Mouse (Mus musculus) midbrain, embryonic 16.5 days (tissue): ENCODE data around the gene Gimap4. TPM values are rescaled to one million over a fixed set of nuclear protein-coding genes. Genes with fewer than 3 reads are reported as not detected.
A peak's percentile ranks its signal among the peaks of the same experiment; 100 is the strongest.

ENCODE experiments used
- ATAC-seq: fragments of 200-750 bp; cut with Nextera tagmentation; 2 replicates; pipeline ENCODE4 v1.8.0; 2017; ENCODE audit warnings: moderate TSS enrichment
- H3K27ac ChIP-seq: fragments of 300-500 bp; sonication (generic); 2 replicates; pipeline ENCODE4 v1.5.1; 2014; ENCODE audit warnings: mild to moderate bottlenecking, low read length, mixed read lengths
- H3K27me3 ChIP-seq: fragments of 300-500 bp; sonication (generic); 2 replicates; pipeline ENCODE4 v1.6.1; 2014; ENCODE audit warnings: low read depth, low read length, mixed read lengths; ENCODE audit not compliant: control insufficient read depth, insufficient read depth
- H3K36me3 ChIP-seq: fragments of 300-500 bp; sonication (generic); 2 replicates; pipeline ENCODE4 v1.6.1; 2014; ENCODE audit warnings: mild to moderate bottlenecking, low read length, moderate library complexity, mixed read lengths; ENCODE audit not compliant: control insufficient read depth, insufficient read depth
- H3K4me1 ChIP-seq: fragments of 300-500 bp; sonication (generic); 2 replicates; pipeline ENCODE4 v1.6.1; 2014; ENCODE audit warnings: mild to moderate bottlenecking, low read length, mixed read lengths; ENCODE audit not compliant: control insufficient read depth, insufficient read depth
- H3K4me2 ChIP-seq: fragments of 300-500 bp; sonication (generic); 2 replicates; pipeline ENCODE4 v1.6.1; 2014; ENCODE audit warnings: mild to moderate bottlenecking, low read length, mixed read lengths
- H3K4me3 ChIP-seq: fragments of 300-500 bp; sonication (generic); 2 replicates; pipeline ENCODE4 v1.5.1; 2014; ENCODE audit warnings: low read depth, mild to moderate bottlenecking, low read length, moderate library complexity, mixed read lengths
- H3K9ac ChIP-seq: fragments of 300-500 bp; sonication (generic); 2 replicates; pipeline ENCODE4 v1.6.1; 2014; ENCODE audit warnings: low read depth, low read length, mixed read lengths
- H3K9me3 ChIP-seq: fragments of 300-500 bp; sonication (generic); replicated peaks from 2 replicates; pipeline ENCODE4 v1.6.1; 2014; ENCODE audit warnings: mild to moderate bottlenecking, low read length, mixed read lengths; ENCODE audit not compliant: control insufficient read depth, poor library complexity, severe bottlenecking
- WGBS: fragments of 180-500 bp; shearing (Covaris S2); extraction: QIAGEN DNeasy Blood & Tissue Kit; methylation state at CpG from one replicate; pipeline ENCODE4 v1.1.7; 2014; 5-methylcytosine and 5-hydroxymethylcytosine counted together
- polyA plus RNA-seq: library from polyadenylated mRNA; unstranded; fragments of >200 nt; fragmentation: Nextera tagmentation; extraction: Ambion mirVana; gene quantifications from 2 replicates; pipeline ENCODE4 v1.2.1, GENCODE M21; 2015

Gene Gimap4
- polyA plus RNA-seq, 1 experiment from 2014 or later: 0.88 TPM

GRCm38 (mm10) chr6:48669446-48669969 is 14.8 kb upstream of the Gimap4 start:
- Histone ChIP-seq H3K4me1 (no peaks in the 10 kb centered on the region), H3K4me2 (no peak overlapping the region), H3K36me3 (no peaks in the 10 kb centered on the region), H3K4me3 (no peak overlapping the region), H3K9ac (no peak overlapping the region), H3K27ac (no peak overlapping the region), H3K9me3 (no peaks in the 10 kb centered on the region), H3K27me3 (no peaks in the 10 kb centered on the region)
- WGBS: 71% methylated on average over 2 of the region's 2 CpGs
- ATAC-seq: no peak

- Histone ChIP-seq H3K27me3 (no peaks in the 10 kb centered on the region), H3K9ac (no peak overlapping the region), H3K27ac (no peak overlapping the region), H3K4me1 (peaks cover 5% of the 10 kb centered on the region), H3K4me2 (no peak overlapping the region), H3K36me3 (no peaks in the 10 kb centered on the region), H3K4me3 (no peak overlapping the region), H3K9me3 (no peaks in the 10 kb centered on the region)
- WGBS: 93% methylated on average over 9 of the region's 9 CpGs
- ATAC-seq: no peak
These were observed 9.9 kb upstream of the Gimap4 start for GRCm38 (mm10) chr6:48674291-48675058.

GRCm38 (mm10) chr6:48675400-48675930 is 8.9 kb upstream of the Gimap4 start:
- ATAC-seq: no peak
- no peaks in the 10 kb centered on the region for H3K36me3 ChIP-seq
- 49% methylated on average over 10 of the region's 10 CpGs for WGBS

GRCm38 (mm10) chr6:48675931-48676859 is 8.2 kb upstream of the Gimap4 start, which contains the start of gene Gimap9:
Gimap9 (plus strand) TSS chr6:48676129.
- H3K4me3 ChIP-seq: no peak within 1 kb of the TSS
- ATAC-seq: no peak
- peak within 1 kb of the TSS; percentile 37 for H3K4me2 ChIP-seq
- no peaks in the 10 kb centered on the region for H3K36me3 ChIP-seq
- H3K27ac ChIP-seq: no peak within 1 kb of the TSS
- no peaks in the 10 kb centered on the region for H3K9me3 ChIP-seq
- no peak within 1 kb of the TSS for H3K9ac ChIP-seq
- 24% methylated on average over 11 of the region's 13 CpGs for WGBS
- no peaks in the 10 kb centered on the region for H3K27me3 ChIP-seq
- peaks cover 5% of the 10 kb centered on the region for H3K4me1 ChIP-seq

More at GRCm38 (mm10) chr6:48675400-48675930, 8.9 kb upstream of the Gimap4 start:
- Histone ChIP-seq H3K4me1 (peaks cover 5% of the 10 kb centered on the region), H3K4me2 (peak overlapping the region; percentile 37), H3K9me3 (no peaks in the 10 kb centered on the region), H3K27me3 (no peaks in the 10 kb centered on the region), H3K4me3 (no peak overlapping the region), H3K9ac (no peak overlapping the region), H3K27ac (no peak overlapping the region)

GRCm38 (mm10) chr6:48676860-48677415 is 7.4 kb upstream of the Gimap4 start:
- no peak overlapping the region for H3K4me3 ChIP-seq
- H3K9ac ChIP-seq: no peak overlapping the region
- ATAC-seq: no peak
- no peaks in the 10 kb centered on the region for H3K36me3 ChIP-seq
- peaks cover 5% of the 10 kb centered on the region for H3K4me1 ChIP-seq
- H3K27ac ChIP-seq: no peak overlapping the region
- no peaks in the 10 kb centered on the region for H3K9me3 ChIP-seq
- H3K4me2 ChIP-seq: no peak overlapping the region
- WGBS: 81% methylated on average over 5 of the region's 5 CpGs
- H3K27me3 ChIP-seq: no peaks in the 10 kb centered on the region

GRCm38 (mm10) chr6:48677492-48678345 is 6.6 kb upstream of the Gimap4 start:
- H3K9me3 ChIP-seq: no peaks in the 10 kb centered on the region
- H3K27me3 ChIP-seq: no peaks in the 10 kb centered on the region
- H3K4me3 ChIP-seq: no peak overlapping the region
- no peak overlapping the region for H3K27ac ChIP-seq
- no peak overlapping the region for H3K9ac ChIP-seq
- H3K4me2 ChIP-seq: no peak overlapping the region
- no peaks in the 10 kb centered on the region for H3K36me3 ChIP-seq
- no peak for ATAC-seq
- H3K4me1 ChIP-seq: peaks cover 5% of the 10 kb centered on the region
- 96% methylated on average over 17 of the region's 17 CpGs for WGBS

- Histone ChIP-seq H3K27me3 (no peaks in the 10 kb centered on the region), H3K27ac (no peak overlapping the region), H3K9me3 (no peaks in the 10 kb centered on the region), H3K9ac (no peak overlapping the region), H3K4me3 (no peak overlapping the region), H3K4me2 (no peak overlapping the region), H3K4me1 (peaks cover 5% of the 10 kb centered on the region), H3K36me3 (no peaks in the 10 kb centered on the region)
- 92% methylated on average over 4 of the region's 4 CpGs for WGBS
- ATAC-seq: no peak
These were observed 6.0 kb upstream of the Gimap4 start for GRCm38 (mm10) chr6:48678391-48678790.

GRCm38 (mm10) chr6:48679701-48680100 is 4.6 kb upstream of the Gimap4 start:
- Histone ChIP-seq H3K36me3 (no peaks in the 10 kb centered on the region), H3K9ac (no peak overlapping the region), H3K4me3 (no peak overlapping the region), H3K4me1 (peaks cover 5% of the 10 kb centered on the region), H3K27ac (no peak overlapping the region), H3K9me3 (no peaks in the 10 kb centered on the region), H3K27me3 (no peaks in the 10 kb centered on the region), H3K4me2 (no peak overlapping the region)
- ATAC-seq: no peak
- WGBS: 88% methylated on average over 6 of the region's 6 CpGs
